ENCODE assay signal across 9 mouse cellular contexts in genomic region chr6:22983769-22984519, GRCm38 (mm10).
DNase-seq lines count a peak whose midpoint lies in the region; ATAC-seq and TF ChIP-seq lines count a peak whose summit lies in the region.
"Had no signal": no experiment of that assay in that cellular context is flagged by ENCODE, and none has a peak within 500 bp of the region (broad histone marks: within the 10 kb centered on the region; RNA-seq: fewer than 3 reads in every experiment).

No protein-coding gene starts in this region.

- no peak overlapping the region for H3K4me3 ChIP-seq in lung, embryonic 14.5 days (ENCODE audit: low read depth, low read length)
- 0 out of 2 replicates have a peak overlapping the region, but pooled peaks have one; percentile 9 for H3K4me3 ChIP-seq in hindbrain, embryonic 10.5 days

- no peaks in the 10 kb centered on the region for H3K36me3 ChIP-seq in lung, embryonic 14.5 days (ENCODE audit: insufficient read depth)
- peaks cover 10% of the 10 kb centered on the region for H3K36me3 ChIP-seq in hindbrain, embryonic 10.5 days

- no peak overlapping the region for H3K9ac ChIP-seq in lung, embryonic 14.5 days

- peaks cover 7% of the 10 kb centered on the region; the same call in 1 of the 2 replicates for H3K9me3 ChIP-seq in lung, embryonic 14.5 days (ENCODE audit: low read depth, low read length)
- H3K9me3 ChIP-seq in hindbrain, embryonic 10.5 days = peaks cover 8% of the 10 kb centered on the region

- H3K4me1 ChIP-seq in lung, embryonic 14.5 days (ENCODE audit: insufficient read depth) = no peaks in the 10 kb centered on the region
- peaks cover 7% of the 10 kb centered on the region for H3K4me1 ChIP-seq in hindbrain, embryonic 10.5 days (replicated peaks)

- TF ChIP-seq CTCF in lung, embryonic 14.5 days (IDR thresholded peaks at IDR 0.05; ENCODE audit: low read depth) = peak; percentile 53

- peak overlapping the region; percentile 29; the same call in 1 of the 2 replicates for H3K4me2 ChIP-seq in lung, embryonic 14.5 days

- WGBS in lung, embryonic 14.5 days = 4% methylated on average over 9 of the region's 9 CpGs
- 9% methylated on average over 9 of the region's 9 CpGs for WGBS in hindbrain, embryonic 10.5 days

- H3K27me3 ChIP-seq in lung, embryonic 14.5 days (ENCODE audit: insufficient read depth, low read length) = no peaks in the 10 kb centered on the region
- H3K27me3 ChIP-seq in hindbrain, embryonic 10.5 days (ENCODE audit: insufficient read depth, poor library complexity, severe bottlenecking) = no peaks in the 10 kb centered on the region

- DNase-seq in frontal cortex, postnatal 10 days (ENCODE audit: low spot score in 2 of 2) = no peak
- DNase-seq in lung, embryonic 14.5 days = peak; percentile 81
- DNase-seq in lung, postnatal 10 days = no peak
- DNase-seq in hindbrain, embryonic 10.5 days (ENCODE audit: low spot score) = no peak
- peak; percentile 16 for DNase-seq in retina, postnatal 7 days (ENCODE audit: low read depth, low spot score)
- no peak for DNase-seq in thymus, postnatal 25 days
- no peak for DNase-seq in thymus, postnatal 14 days
- DNase-seq: cerebellum, adult 11 months had no signal

- peak; percentile 65 for ATAC-seq in frontal cortex, adult (ENCODE audit: low TSS enrichment)
- no peak for ATAC-seq in lung, embryonic 14.5 days (ENCODE audit: insufficient read depth)

- H3K27ac ChIP-seq in lung, embryonic 14.5 days (ENCODE audit: low read depth) = no peak overlapping the region
- no peak overlapping the region for H3K27ac ChIP-seq in hindbrain, embryonic 10.5 days

Comparison
In these comparisons a context has a peak if more than half of its experiments do, and no peak if none do; other contexts are left out.
1. DNase-seq: peak in lung, embryonic 14.5 days (single experiment) and retina, postnatal 7 days (single experiment); none in frontal cortex, postnatal 10 days (0 of 2), lung, postnatal 10 days (single experiment), hindbrain, embryonic 10.5 days (single experiment), thymus, postnatal 25 days (single experiment) and thymus, postnatal 14 days (single experiment).